Mouse (Mus musculus): ENCODE measurements around the gene Pclo. TPM values are rescaled to one million over a fixed set of nuclear protein-coding genes. Genes with fewer than 3 reads are reported as not detected.

The Pclo gene
- polyA plus RNA-seq, 1 experiment from 2014 or later: 3.8 TPM

DNA sequence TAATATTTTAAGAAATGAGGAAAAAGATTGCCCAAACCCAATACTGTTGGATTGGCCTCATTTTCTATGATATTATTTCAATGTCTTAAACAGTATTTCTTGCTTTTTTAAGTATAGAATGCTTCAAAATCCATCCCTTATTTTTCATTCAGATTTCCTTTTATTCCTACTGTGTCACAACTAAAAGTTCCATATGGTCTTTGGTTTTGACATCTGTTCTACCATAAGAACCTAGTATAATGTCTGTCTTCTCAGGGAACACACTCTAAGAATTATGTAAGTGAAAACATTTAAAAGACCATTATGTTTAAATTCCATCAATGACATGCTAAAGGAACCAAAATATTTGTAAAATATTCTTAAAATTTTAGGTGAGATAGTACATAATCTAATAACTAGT, 186.2 kb downstream of the Pclo start:
- Histone ChIP-seq H3K27ac (no peak overlapping the region), H3K4me2 (no peak overlapping the region), H3K9ac (no peak overlapping the region), H3K9me3 (replicated peaks) (no peaks in the 10 kb centered on the region), H3K4me3 (no peak overlapping the region), H3K27me3 (no peaks in the 10 kb centered on the region), H3K4me1 (no peaks in the 10 kb centered on the region), H3K36me3 (ENCODE audit: poor library complexity, severe bottlenecking) (no peaks in the 10 kb centered on the region)
- no peak for ATAC-seq

- Histone ChIP-seq H3K9me3 (replicated peaks) (no peaks in the 10 kb centered on the region), H3K36me3 (ENCODE audit: poor library complexity, severe bottlenecking) (no peaks in the 10 kb centered on the region), H3K9ac (no peak overlapping the region), H3K27me3 (no peaks in the 10 kb centered on the region), H3K4me3 (no peak overlapping the region), H3K4me1 (no peaks in the 10 kb centered on the region), H3K4me2 (no peak overlapping the region), H3K27ac (no peak overlapping the region)
- WGBS: 55% methylated on average over 2 of the region's 2 CpGs
- no peak for ATAC-seq
These were observed 190.7 kb downstream of the Pclo start for GRCm38 (mm10) chr5:14705423-14705822.

GRCm38 (mm10) chr5:14707311-14707710, 192.6 kb downstream of the Pclo start:
- Histone ChIP-seq H3K4me1 (no peaks in the 10 kb centered on the region), H3K4me3 (no peak overlapping the region), H3K36me3 (ENCODE audit: poor library complexity, severe bottlenecking) (0 out of 2 replicates have a peak, but pooled peaks cover under 1% of the 10 kb centered on the region), H3K27ac (no peak overlapping the region), H3K9ac (no peak overlapping the region), H3K27me3 (no peaks in the 10 kb centered on the region), H3K9me3 (replicated peaks) (no peaks in the 10 kb centered on the region), H3K4me2 (no peak overlapping the region)
- WGBS: 85% methylated on average over 4 of the region's 4 CpGs
- ATAC-seq: no peak

DNA sequence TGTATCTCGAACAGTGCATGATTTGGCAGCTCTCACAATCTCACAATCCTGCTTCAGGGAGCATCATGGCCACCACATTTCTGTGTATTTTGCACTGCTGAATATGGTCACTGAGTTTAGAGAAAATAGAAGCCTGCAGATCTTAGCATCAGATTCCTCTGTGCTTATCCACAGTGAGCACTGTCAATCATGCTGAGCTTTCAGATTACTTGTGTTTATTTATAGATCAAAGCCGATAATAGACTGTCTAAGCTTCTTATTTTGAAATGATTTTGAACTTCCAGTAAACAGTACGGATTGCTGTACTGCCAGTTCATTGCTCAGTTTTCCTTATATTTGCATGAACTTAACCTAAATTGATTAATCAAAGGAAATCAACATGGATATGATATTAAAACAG, 208.9 kb downstream of the Pclo start:
- Histone ChIP-seq H3K4me2 (no peak overlapping the region), H3K4me1 (no peaks in the 10 kb centered on the region), H3K9ac (no peak overlapping the region), H3K27me3 (no peaks in the 10 kb centered on the region), H3K27ac (no peak overlapping the region), H3K9me3 (replicated peaks) (no peaks in the 10 kb centered on the region), H3K4me3 (no peak overlapping the region), H3K36me3 (ENCODE audit: poor library complexity, severe bottlenecking) (no peaks in the 10 kb centered on the region)
- ATAC-seq: no peak
- WGBS: 82% methylated on average over 3 of the region's 3 CpGs

DNA sequence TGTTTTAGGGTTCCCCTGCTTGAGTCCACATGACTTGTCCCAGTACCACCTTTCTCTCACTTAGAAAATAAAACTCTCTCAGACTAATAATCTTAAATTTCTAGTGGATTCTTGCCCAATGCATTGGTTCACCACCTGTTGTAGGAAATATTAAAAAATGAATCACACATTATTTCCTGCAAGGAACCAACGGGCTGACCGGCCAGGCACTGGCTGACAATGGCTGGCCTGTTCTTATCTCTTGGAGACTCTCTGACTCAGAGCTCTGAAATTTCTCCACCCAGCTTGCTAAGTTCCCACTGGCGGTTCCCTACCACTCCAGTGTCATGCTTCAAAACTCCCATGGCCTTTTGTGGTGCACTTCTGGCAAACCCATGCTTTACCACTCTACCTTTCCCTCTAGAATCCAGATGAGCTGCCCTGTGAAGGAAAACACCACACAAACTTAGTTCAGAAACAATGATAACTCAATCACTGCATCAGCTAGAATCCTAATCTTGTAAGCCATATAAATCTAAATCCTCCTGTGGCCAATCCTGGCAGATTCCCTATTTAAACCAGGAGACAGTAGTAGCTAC, 214.0 kb downstream of the Pclo start:
- H3K27me3 ChIP-seq: no peaks in the 10 kb centered on the region
- ATAC-seq: no peak

DNA sequence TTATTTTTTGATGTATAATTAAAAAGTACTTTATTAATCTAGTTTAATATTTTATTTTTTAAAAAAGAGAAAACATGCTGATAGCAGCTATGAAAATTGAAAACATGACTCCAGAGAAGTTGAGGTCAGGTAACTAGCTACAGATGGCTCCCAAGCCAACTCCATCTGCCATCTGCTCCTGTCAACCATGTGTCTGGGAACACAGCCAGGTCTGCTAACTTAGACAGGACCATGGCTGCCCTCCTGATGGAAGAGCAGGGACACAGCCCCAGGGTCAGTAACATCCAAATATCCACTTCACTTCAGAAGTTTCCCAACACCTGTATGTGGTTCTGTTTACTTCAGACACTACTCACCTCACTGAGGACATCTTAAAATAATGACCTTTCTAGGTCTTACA, 236.2 kb downstream of the Pclo start:
- Histone ChIP-seq H3K4me3 (no peak overlapping the region), H3K9me3 (replicated peaks) (no peaks in the 10 kb centered on the region), H3K36me3 (ENCODE audit: poor library complexity, severe bottlenecking) (no peaks in the 10 kb centered on the region), H3K9ac (no peak overlapping the region), H3K27me3 (no peaks in the 10 kb centered on the region), H3K27ac (no peak overlapping the region), H3K4me1 (no peaks in the 10 kb centered on the region), H3K4me2 (no peak overlapping the region)
- no peak for ATAC-seq

More for the DNA sequence above, 214.0 kb downstream of the Pclo start:
- 92% methylated on average over 3 of the region's 3 CpGs for WGBS
- Histone ChIP-seq H3K4me2 (no peak overlapping the region), H3K4me3 (no peak overlapping the region), H3K4me1 (no peaks in the 10 kb centered on the region), H3K9ac (no peak overlapping the region), H3K36me3 (ENCODE audit: poor library complexity, severe bottlenecking) (no peaks in the 10 kb centered on the region), H3K9me3 (replicated peaks) (no peaks in the 10 kb centered on the region), H3K27ac (no peak overlapping the region)

DNA sequence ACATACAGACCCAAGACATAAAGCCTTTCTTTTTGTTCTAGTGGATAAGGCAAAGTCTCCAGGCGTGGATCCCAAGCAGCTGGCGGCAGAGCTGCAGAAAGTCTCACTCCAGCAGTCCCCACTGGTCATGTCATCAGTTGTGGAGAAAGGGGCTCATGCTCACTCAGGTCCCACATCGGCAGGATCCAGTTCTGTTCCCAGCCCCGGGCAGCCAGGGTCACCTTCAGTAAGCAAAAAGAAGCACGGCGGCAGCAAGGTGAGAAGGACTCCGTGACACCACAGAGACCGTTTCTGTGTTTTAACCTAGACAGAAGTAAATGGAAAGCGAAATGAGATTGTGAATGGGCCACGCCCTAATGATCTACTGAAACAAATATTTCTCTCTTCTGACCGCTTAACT, 252.0 kb downstream of the Pclo start:
- no peak for ATAC-seq
- Histone ChIP-seq H3K9ac (no peak overlapping the region), H3K9me3 (replicated peaks) (no peaks in the 10 kb centered on the region), H3K27me3 (no peaks in the 10 kb centered on the region), H3K4me2 (no peak overlapping the region), H3K4me1 (no peaks in the 10 kb centered on the region), H3K4me3 (no peak overlapping the region), H3K36me3 (ENCODE audit: poor library complexity, severe bottlenecking) (no peaks in the 10 kb centered on the region), H3K27ac (no peak overlapping the region)
- 90% methylated on average over 11 of the region's 11 CpGs for WGBS

GRCm38 (mm10) chr5:14782362-14783082, 267.8 kb downstream of the Pclo start:
- H3K9me3 ChIP-seq (replicated peaks): no peaks in the 10 kb centered on the region
- H3K27ac ChIP-seq: no peak overlapping the region
- no peak for ATAC-seq
- no peaks in the 10 kb centered on the region for H3K36me3 ChIP-seq (ENCODE audit: poor library complexity, severe bottlenecking)
- H3K27me3 ChIP-seq: no peaks in the 10 kb centered on the region
- no peak overlapping the region for H3K4me3 ChIP-seq
- H3K4me2 ChIP-seq: no peak overlapping the region
- 57% methylated on average over 1 of the region's 1 CpGs for WGBS
- H3K9ac ChIP-seq: no peak overlapping the region
- H3K4me1 ChIP-seq: no peaks in the 10 kb centered on the region

GRCm38 (mm10) chr5:14793891-14794290, 279.2 kb downstream of the Pclo start:
- no peak overlapping the region for H3K9ac ChIP-seq
- no peak overlapping the region for H3K4me2 ChIP-seq
- H3K4me3 ChIP-seq: no peak overlapping the region
- H3K27me3 ChIP-seq: no peaks in the 10 kb centered on the region
- 94% methylated on average over 9 of the region's 9 CpGs for WGBS
- H3K4me1 ChIP-seq: no peaks in the 10 kb centered on the region
- H3K9me3 ChIP-seq (replicated peaks): no peaks in the 10 kb centered on the region
- no peak for ATAC-seq
- no peak overlapping the region for H3K27ac ChIP-seq
- H3K36me3 ChIP-seq (ENCODE audit: poor library complexity, severe bottlenecking): no peaks in the 10 kb centered on the region

DNA sequence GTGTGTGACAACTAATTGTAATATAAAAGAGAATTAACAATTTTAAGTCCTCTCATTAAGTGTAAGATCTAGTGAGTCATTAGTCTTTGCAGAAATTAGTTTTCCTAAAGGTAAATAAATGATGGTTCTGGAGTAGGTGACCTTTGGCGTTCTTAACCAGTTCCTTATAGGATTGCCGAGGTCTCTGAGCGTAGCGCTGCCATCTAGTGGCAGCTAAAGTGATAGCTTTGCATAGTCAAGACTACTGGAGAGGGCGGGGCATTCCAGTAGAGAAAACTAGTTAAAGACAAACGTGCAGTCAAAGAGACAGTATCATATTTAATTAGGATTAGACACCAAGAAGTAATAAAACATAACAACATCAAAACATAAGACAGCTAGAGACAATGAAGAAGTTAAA, 292.4 kb downstream of the Pclo start:
- ATAC-seq: peak; percentile 93
- Histone ChIP-seq H3K9me3 (replicated peaks) (no peaks in the 10 kb centered on the region), H3K27me3 (no peaks in the 10 kb centered on the region), H3K9ac (no peak overlapping the region), H3K4me1 (no peaks in the 10 kb centered on the region), H3K27ac (no peak overlapping the region), H3K4me3 (no peak overlapping the region), H3K36me3 (ENCODE audit: poor library complexity, severe bottlenecking) (no peaks in the 10 kb centered on the region), H3K4me2 (no peak overlapping the region)
- 5% methylated on average over 6 of the region's 6 CpGs for WGBS

DNA sequence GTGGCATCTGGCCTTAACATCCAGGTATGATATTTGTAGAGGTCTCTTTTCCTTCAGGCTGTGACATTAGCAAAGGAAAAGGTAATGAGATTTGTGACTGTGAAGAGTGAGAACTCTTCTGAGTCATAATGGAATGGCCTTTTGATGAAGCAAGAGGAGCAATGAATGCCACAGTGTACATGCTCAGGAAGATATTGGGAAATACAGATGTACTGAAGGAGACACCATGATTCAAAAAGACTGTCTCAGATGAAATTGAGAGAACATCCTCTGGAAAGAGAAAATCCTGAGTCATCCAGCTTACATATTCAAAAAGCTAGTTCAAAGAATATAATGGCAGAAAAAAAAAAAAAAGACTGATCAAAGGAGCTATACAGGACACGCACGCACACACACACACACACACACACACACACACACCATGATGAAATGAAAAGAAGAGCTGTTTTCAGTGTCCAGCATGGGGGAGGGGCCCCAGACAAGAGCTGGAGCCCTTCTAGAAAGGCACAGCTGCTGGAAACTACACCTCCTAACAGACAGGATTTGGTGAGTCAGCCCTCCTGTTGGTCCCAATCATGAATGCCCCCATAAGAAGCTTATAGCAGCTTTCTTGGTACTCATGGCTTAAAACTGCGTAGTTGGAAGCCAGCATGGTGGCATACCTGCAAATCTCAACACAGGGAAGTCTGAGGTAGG, 318.6 kb downstream of the Pclo start:
- 27% methylated on average over 3 of the region's 3 CpGs for WGBS
- Histone ChIP-seq H3K9ac (no peak overlapping the region), H3K4me3 (no peak overlapping the region), H3K9me3 (replicated peaks) (no peaks in the 10 kb centered on the region), H3K4me2 (no peak overlapping the region), H3K27me3 (no peaks in the 10 kb centered on the region), H3K27ac (no peak overlapping the region), H3K36me3 (ENCODE audit: poor library complexity, severe bottlenecking) (no peaks in the 10 kb centered on the region), H3K4me1 (peaks cover 14% of the 10 kb centered on the region)
- ATAC-seq: peak; percentile 64; the same call in 1 of the 2 replicates

GRCm38 (mm10) chr5:14834155-14834991, 319.7 kb downstream of the Pclo start:
- Histone ChIP-seq H3K4me1 (peaks cover 14% of the 10 kb centered on the region), H3K4me3 (no peak overlapping the region), H3K27me3 (no peaks in the 10 kb centered on the region), H3K9ac (no peak overlapping the region), H3K4me2 (no peak overlapping the region), H3K36me3 (ENCODE audit: poor library complexity, severe bottlenecking) (no peaks in the 10 kb centered on the region), H3K9me3 (replicated peaks) (no peaks in the 10 kb centered on the region), H3K27ac (peak overlapping the region; percentile 45; the same call in 1 of the 2 replicates)
- peak; percentile 85 for ATAC-seq
- WGBS: 38% methylated on average over 4 of the region's 4 CpGs

All from forebrain, embryonic 13.5 days (tissue).